Mouse (Mus musculus) bone marrow macrophage, adult 2 months (primary cell): ENCODE results near the gene Hsdl1.

Experiments
- CTCF ChIP-seq: IDR thresholded peaks from 2 replicates; pipeline ENCODE4 v1.5.1; 2012; ENCODE audit warnings: low read depth, mild to moderate bottlenecking, low read length, moderate library complexity
- POLR2A ChIP-seq: IDR thresholded peaks from 2 replicates; pipeline ENCODE4 v1.6.1; 2012; ENCODE audit warnings: mild to moderate bottlenecking, low read depth, low read length, borderline replicate concordance

- no peak for TF ChIP-seq CTCF
- no peak for TF ChIP-seq POLR2A
These were observed 27.8 kb downstream of the Hsdl1 start for GRCm38 (mm10) chr8:119547019-119547691.
